Mouse (Mus musculus) intestine, postnatal 0 days (tissue): ENCODE measurements at regions not wholly inside any gene's neighbourhood (a gene's known extent, or its start where the extent isn't known, plus 50 kb on each side); places are given as distances from the start of the nearest gene placed in this dataset.

Experiments used
- ATAC-seq: fragments of 200-750 bp; cut with Nextera tagmentation; 2 replicates; pipeline ENCODE4 v1.8.0; 2017; ENCODE audit warnings: mild to moderate bottlenecking, moderate TSS enrichment, moderate library complexity
- H3K27ac ChIP-seq: fragments of 300-500 bp; sonication (generic); 2 replicates; pipeline ENCODE4 v1.5.1; 2014; ENCODE audit warnings: mild to moderate bottlenecking, low read depth, low read length, moderate library complexity
- H3K27me3 ChIP-seq: fragments of 300-500 bp; sonication (generic); replicated peaks from 2 replicates; pipeline ENCODE4 v1.6.1; 2014; ENCODE audit warnings: low read length, mixed read lengths; ENCODE audit not compliant: control insufficient read depth, insufficient read depth
- H3K36me3 ChIP-seq: fragments of 300-500 bp; sonication (generic); 2 replicates; pipeline ENCODE4 v1.6.1; 2014; ENCODE audit warnings: mild to moderate bottlenecking, moderate library complexity; ENCODE audit not compliant: control insufficient read depth, insufficient read depth
- H3K4me1 ChIP-seq: fragments of 300-500 bp; sonication (generic); replicated peaks from 2 replicates; pipeline ENCODE4 v1.6.1; 2014; ENCODE audit warnings: antibody characterized with exemption, low read length, mixed read lengths; ENCODE audit not compliant: control insufficient read depth, insufficient read depth
- H3K4me2 ChIP-seq: fragments of 300-500 bp; sonication (generic); replicated peaks from 2 replicates; pipeline ENCODE4 v1.6.1; 2014; ENCODE audit warnings: low read depth, mild to moderate bottlenecking, moderate library complexity
- H3K4me3 ChIP-seq: fragments of 300-500 bp; sonication (generic); 2 replicates; pipeline ENCODE4 v1.5.1; 2014; ENCODE audit warnings: low read depth, low read length
- H3K9ac ChIP-seq: fragments of 300-500 bp; sonication (generic); 2 replicates; pipeline ENCODE4 v1.6.1; 2014; ENCODE audit warnings: mild to moderate bottlenecking, low read depth, low read length
- H3K9me3 ChIP-seq: fragments of 300-500 bp; sonication (generic); 2 replicates; pipeline ENCODE4 v1.6.1; 2016; ENCODE audit warnings: mixed run types; ENCODE audit not compliant: control insufficient read depth
- CTCF ChIP-seq: sonication (generic); IDR thresholded peaks from 2 replicates; pipeline ENCODE4 v1.5.1; 2016; ENCODE audit warnings: low read depth, mild to moderate bottlenecking, control low read depth, antibody characterized with exemption, moderate library complexity
- WGBS: fragments of 180-500 bp; shearing (Covaris S2); extraction: QIAGEN DNeasy Blood & Tissue Kit; methylation state at CpG from one replicate; pipeline ENCODE4 v1.1.7; 2014; 5-methylcytosine and 5-hydroxymethylcytosine counted together

- no peak overlapping the region for H3K9ac ChIP-seq
- H3K9me3 ChIP-seq: 0 out of 2 replicates have a peak, but pooled peaks cover 5% of the 10 kb centered on the region
- H3K4me3 ChIP-seq: no peak overlapping the region
- no peaks in the 10 kb centered on the region for H3K4me1 ChIP-seq
- ATAC-seq: no peak
- H3K27me3 ChIP-seq: no peaks in the 10 kb centered on the region
- WGBS: 89% methylated on average over 4 of the region's 4 CpGs
- no peak for TF ChIP-seq CTCF
- no peaks in the 10 kb centered on the region for H3K36me3 ChIP-seq
- no peak overlapping the region for H3K27ac ChIP-seq
- H3K4me2 ChIP-seq: no peak overlapping the region
These were observed 562.0 kb upstream of the Sall1 start for GRCm38 (mm10) chr8:89605905-89606468.

- ATAC-seq: no peak
- no peak overlapping the region for H3K9ac ChIP-seq
- H3K4me2 ChIP-seq: no peak overlapping the region
- H3K36me3 ChIP-seq: no peaks in the 10 kb centered on the region
- 98% methylated on average over 3 of the region's 3 CpGs for WGBS
- no peak overlapping the region for H3K27ac ChIP-seq
- no peaks in the 10 kb centered on the region for H3K4me1 ChIP-seq
- H3K9me3 ChIP-seq: 0 out of 2 replicates have a peak, but pooled peaks cover 5% of the 10 kb centered on the region
- H3K27me3 ChIP-seq: no peaks in the 10 kb centered on the region
- TF ChIP-seq CTCF: peak; percentile 27; the same call in 1 of the 2 replicates
- H3K4me3 ChIP-seq: no peak overlapping the region
These were observed 560.5 kb upstream of the Sall1 start for GRCm38 (mm10) chr8:89604461-89604860.

GRCm38 (mm10) chr8:89596380-89596779 lies 552.4 kb upstream of the Sall1 start:
- no peaks in the 10 kb centered on the region for H3K27me3 ChIP-seq
- no peak overlapping the region for H3K9ac ChIP-seq
- H3K36me3 ChIP-seq: no peaks in the 10 kb centered on the region
- no peak overlapping the region for H3K27ac ChIP-seq
- ATAC-seq: no peak
- no peaks in the 10 kb centered on the region for H3K9me3 ChIP-seq
- TF ChIP-seq CTCF: no peak
- H3K4me2 ChIP-seq: no peak overlapping the region
- WGBS: 69% methylated on average over 7 of the region's 7 CpGs
- H3K4me3 ChIP-seq: no peak overlapping the region
- H3K4me1 ChIP-seq: no peaks in the 10 kb centered on the region

- no peak overlapping the region for H3K4me2 ChIP-seq
- H3K27me3 ChIP-seq: no peaks in the 10 kb centered on the region
- H3K36me3 ChIP-seq: no peaks in the 10 kb centered on the region
- H3K9me3 ChIP-seq: no peaks in the 10 kb centered on the region
- H3K4me1 ChIP-seq: no peaks in the 10 kb centered on the region
- H3K4me3 ChIP-seq: no peak overlapping the region
- H3K9ac ChIP-seq: no peak overlapping the region
- TF ChIP-seq CTCF: no peak
- no peak for ATAC-seq
- no peak overlapping the region for H3K27ac ChIP-seq
These were observed 539.1 kb upstream of the Sall1 start for GRCm38 (mm10) chr8:89583091-89583490.

- no peaks in the 10 kb centered on the region for H3K36me3 ChIP-seq
- H3K4me2 ChIP-seq: no peak overlapping the region
- no peak overlapping the region for H3K9ac ChIP-seq
- no peaks in the 10 kb centered on the region for H3K9me3 ChIP-seq
- no peaks in the 10 kb centered on the region for H3K27me3 ChIP-seq
- no peak overlapping the region for H3K4me3 ChIP-seq
- no peak for TF ChIP-seq CTCF
- no peak for ATAC-seq
- no peak overlapping the region for H3K27ac ChIP-seq
- H3K4me1 ChIP-seq: no peaks in the 10 kb centered on the region
These were observed 538.6 kb upstream of the Sall1 start for GRCm38 (mm10) chr8:89582566-89582965.

- H3K4me2 ChIP-seq: no peak overlapping the region
- H3K4me3 ChIP-seq: no peak overlapping the region
- 5% methylated on average over 13 of the region's 13 CpGs for WGBS
- TF ChIP-seq CTCF: peak; percentile 89
- no peak overlapping the region for H3K27ac ChIP-seq
- no peaks in the 10 kb centered on the region; the same call in 1 of the 2 replicates for H3K27me3 ChIP-seq
- H3K4me1 ChIP-seq: no peaks in the 10 kb centered on the region
- no peaks in the 10 kb centered on the region for H3K36me3 ChIP-seq
- no peaks in the 10 kb centered on the region for H3K9me3 ChIP-seq
- no peak overlapping the region for H3K9ac ChIP-seq
- no peak for ATAC-seq
These were observed 527.9 kb upstream of the Sall1 start for GRCm38 (mm10) chr8:89571816-89572215.
